Mouse (Mus musculus): ENCODE data around the gene Tdpoz2. TPM values are rescaled to one million over a fixed set of nuclear protein-coding genes. Genes with fewer than 3 reads are reported as not detected.
"Not testable (repeated sequence)": the region's sequence is repeated elsewhere in the genome, so short reads cannot be mapped to it uniquely, and the experiment has no call there.

Tdpoz2 gene
- not detected in 2 replicates for polyA plus RNA-seq (2012; rRNA removed)

DNA sequence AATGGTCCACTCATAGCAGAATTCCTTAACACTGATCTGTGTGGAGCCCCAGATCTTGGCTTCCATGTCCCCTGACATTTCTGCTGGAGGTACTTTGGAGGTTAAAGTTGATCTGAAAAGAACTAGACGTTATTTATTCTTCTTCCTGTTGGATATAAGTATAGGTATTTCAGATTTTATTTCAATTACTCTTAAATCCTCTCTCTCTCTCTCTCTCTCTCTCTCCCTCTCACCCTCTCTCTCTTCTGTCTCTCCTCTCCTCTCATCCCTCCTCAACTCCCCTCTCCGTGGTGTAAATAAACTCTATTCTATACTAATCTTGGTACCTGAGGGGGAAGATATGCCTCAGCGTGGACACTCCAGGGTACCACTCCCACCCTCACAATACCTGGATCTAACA lies at the start of gene Tdpoz2:
TSS of gene Tdpoz2 (minus strand) at position 101 of the 400 bp plus-strand sequence.
- H3K36me3 ChIP-seq (ENCODE audit: control insufficient read depth, insufficient read depth, low read length): no peaks in the 10 kb centered on the region
- H3K27me3 ChIP-seq (ENCODE audit: control insufficient read depth, insufficient read depth, low read length): no peaks in the 10 kb centered on the region
- H3K4me3 ChIP-seq (ENCODE audit: control insufficient read depth, insufficient read depth, low read length): no peak within 1 kb of the TSS
- no peak within 1 kb of the TSS for H3K27ac ChIP-seq (ENCODE audit: control insufficient read depth, insufficient read depth, low read length)
- WGBS: 86% methylated on average over 3 of the region's 3 CpGs
- H3K4me1 ChIP-seq (replicated peaks; ENCODE audit: control insufficient read depth, insufficient read depth, low read length): no peaks in the 10 kb centered on the region
- no peak for DNase-seq
- TF ChIP-seq POLR2A (IDR thresholded peaks at IDR 0.05; ENCODE audit: control insufficient read depth, extremely low read depth, insufficient read depth, low read length, poor library complexity): no peak
- no peak for TF ChIP-seq CTCF (IDR thresholded peaks at IDR 0.05; ENCODE audit: borderline replicate concordance, control insufficient read depth, extremely low read depth, insufficient read depth, low read length, poor library complexity)

DNA sequence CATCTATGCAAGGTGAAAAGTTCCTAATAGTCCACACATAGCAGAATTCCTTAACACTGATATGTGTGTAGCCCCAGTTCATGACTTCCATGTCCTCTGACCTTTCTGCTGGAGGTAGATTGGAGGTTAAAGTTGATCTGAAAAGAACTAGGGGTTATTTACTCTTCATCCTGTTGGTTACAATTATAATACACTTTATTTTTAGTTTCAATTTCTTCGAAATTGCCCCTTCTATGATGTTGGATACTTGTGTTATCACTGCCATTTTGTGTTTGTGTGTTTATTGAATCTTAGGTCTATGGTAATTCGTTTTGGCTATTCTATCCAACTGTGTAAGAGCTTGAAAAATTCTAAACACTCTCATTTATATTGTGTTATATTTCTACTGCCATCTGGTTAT lies 40.5 kb upstream of the Tdpoz2 start, which contains the start of gene Gm37596:
TSS of gene Gm37596 (minus strand) at position 101 of the 400 bp plus-strand sequence.
- H3K36me3 ChIP-seq (ENCODE audit: control insufficient read depth, insufficient read depth, low read length); H3K27ac ChIP-seq (ENCODE audit: control insufficient read depth, insufficient read depth, low read length); H3K27me3 ChIP-seq (ENCODE audit: control insufficient read depth, insufficient read depth, low read length); DNase-seq; H3K4me3 ChIP-seq (ENCODE audit: control insufficient read depth, insufficient read depth, low read length); H3K4me1 ChIP-seq (replicated peaks; ENCODE audit: control insufficient read depth, insufficient read depth, low read length): not testable (repeated sequence)
- 54% methylated on average over 1 of the region's 2 CpGs for WGBS

DNA sequence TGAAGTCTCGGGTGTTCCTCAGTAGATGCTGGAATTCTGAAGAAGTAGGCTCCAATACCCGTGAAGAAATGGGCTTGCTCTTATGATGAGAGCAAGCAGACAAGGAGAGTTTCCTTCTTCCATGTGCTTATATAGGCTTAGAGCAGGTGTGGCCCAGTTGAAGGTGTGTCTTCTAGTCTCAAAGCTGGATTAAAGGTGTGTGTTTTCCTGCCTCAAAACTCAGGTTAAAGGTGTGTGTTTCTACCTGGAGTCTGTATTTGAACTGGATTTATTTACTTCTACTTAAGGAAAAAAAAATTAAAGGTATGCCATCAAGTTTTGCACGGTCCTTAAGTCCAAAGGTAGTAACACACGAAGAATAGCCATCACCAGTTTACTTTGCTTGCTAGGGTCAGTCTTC lies 23.7 kb upstream of the Tdpoz2 start, which contains the start of gene Tdpoz1:
TSS of gene Tdpoz1 (minus strand) at position 101 of the 400 bp plus-strand sequence.
- not testable (repeated sequence) for H3K4me1 ChIP-seq (replicated peaks; ENCODE audit: control insufficient read depth, insufficient read depth, low read length); H3K27me3 ChIP-seq (ENCODE audit: control insufficient read depth, insufficient read depth, low read length); DNase-seq; H3K27ac ChIP-seq (ENCODE audit: control insufficient read depth, insufficient read depth, low read length); H3K36me3 ChIP-seq (ENCODE audit: control insufficient read depth, insufficient read depth, low read length); H3K4me3 ChIP-seq (ENCODE audit: control insufficient read depth, insufficient read depth, low read length)
- 100% methylated on average over 3 of the region's 4 CpGs for WGBS

DNA sequence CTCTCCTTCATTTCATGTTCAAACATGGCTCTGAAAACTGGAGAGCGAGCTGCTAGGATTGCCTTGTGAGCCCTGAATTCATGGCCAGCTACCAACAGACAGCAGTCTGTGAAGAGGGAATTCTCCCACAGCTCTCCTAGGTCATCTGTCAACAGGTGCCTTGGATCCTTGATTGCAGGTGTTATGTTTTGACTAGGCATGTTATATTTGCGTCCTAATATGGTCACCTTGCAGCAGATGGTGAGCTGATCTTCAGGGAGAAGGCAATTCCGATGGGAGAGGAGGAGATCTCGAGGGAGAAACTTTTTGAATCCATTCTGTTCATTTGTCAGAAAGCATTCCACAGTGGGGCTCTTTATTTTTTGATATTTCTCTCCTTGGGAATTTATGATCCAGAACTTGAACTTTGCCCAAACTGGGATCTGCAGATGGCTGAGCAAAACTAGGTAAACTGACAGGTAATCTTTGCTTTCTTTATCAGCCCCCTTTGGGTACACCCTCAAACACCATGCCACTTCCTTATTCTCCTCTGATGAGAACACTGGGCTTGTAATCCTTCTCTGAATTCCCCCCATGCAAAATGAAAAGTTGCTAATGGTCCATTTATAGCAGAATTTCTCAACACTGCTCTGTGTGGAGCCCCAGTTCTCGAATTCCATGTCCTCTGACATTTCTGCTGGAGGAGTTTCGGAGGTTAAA lies 18.5 kb upstream of the Tdpoz2 start:
- 79% methylated on average over 6 of the region's 6 CpGs for WGBS
- H3K4me3 ChIP-seq (ENCODE audit: control insufficient read depth, insufficient read depth, low read length); H3K27me3 ChIP-seq (ENCODE audit: control insufficient read depth, insufficient read depth, low read length); H3K27ac ChIP-seq (ENCODE audit: control insufficient read depth, insufficient read depth, low read length); DNase-seq; H3K4me1 ChIP-seq (replicated peaks; ENCODE audit: control insufficient read depth, insufficient read depth, low read length); H3K36me3 ChIP-seq (ENCODE audit: control insufficient read depth, insufficient read depth, low read length): not testable (repeated sequence)

DNA sequence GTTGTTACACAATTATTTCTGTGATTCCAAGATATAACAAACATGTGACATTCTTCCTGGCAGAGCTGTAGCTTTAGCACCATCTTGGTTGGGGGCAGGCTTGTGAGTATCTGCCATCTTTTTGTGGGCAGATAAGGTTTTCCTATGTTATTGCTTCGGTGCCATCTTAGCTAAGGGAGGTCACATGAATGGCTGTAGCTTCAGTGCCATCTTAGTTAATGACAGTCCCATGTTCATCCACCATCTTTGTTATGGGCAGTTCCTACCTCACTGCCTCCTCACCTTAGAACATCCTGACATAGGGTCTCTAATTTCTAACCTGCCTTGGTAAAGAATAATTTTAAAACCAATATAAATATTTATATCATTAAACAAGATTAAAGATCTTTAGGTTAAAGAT lies 1.8 kb upstream of the Tdpoz2 start:
- H3K27me3 ChIP-seq (ENCODE audit: control insufficient read depth, insufficient read depth, low read length): no peaks in the 10 kb centered on the region
- no peaks in the 10 kb centered on the region for H3K4me1 ChIP-seq (replicated peaks; ENCODE audit: control insufficient read depth, insufficient read depth, low read length)
- WGBS: 65% methylated on average over 1 of the region's 1 CpGs
- no peaks in the 10 kb centered on the region for H3K36me3 ChIP-seq (ENCODE audit: control insufficient read depth, insufficient read depth, low read length)
- DNase-seq: no peak
- H3K27ac ChIP-seq (ENCODE audit: control insufficient read depth, insufficient read depth, low read length): no peak overlapping the region
- H3K4me3 ChIP-seq (ENCODE audit: control insufficient read depth, insufficient read depth, low read length): no peak overlapping the region
- TF ChIP-seq POLR2A (IDR thresholded peaks at IDR 0.05; ENCODE audit: control insufficient read depth, extremely low read depth, insufficient read depth, low read length, poor library complexity) (no peak), CTCF (IDR thresholded peaks at IDR 0.05; ENCODE audit: borderline replicate concordance, control insufficient read depth, extremely low read depth, insufficient read depth, low read length, poor library complexity) (no peak)

DNA sequence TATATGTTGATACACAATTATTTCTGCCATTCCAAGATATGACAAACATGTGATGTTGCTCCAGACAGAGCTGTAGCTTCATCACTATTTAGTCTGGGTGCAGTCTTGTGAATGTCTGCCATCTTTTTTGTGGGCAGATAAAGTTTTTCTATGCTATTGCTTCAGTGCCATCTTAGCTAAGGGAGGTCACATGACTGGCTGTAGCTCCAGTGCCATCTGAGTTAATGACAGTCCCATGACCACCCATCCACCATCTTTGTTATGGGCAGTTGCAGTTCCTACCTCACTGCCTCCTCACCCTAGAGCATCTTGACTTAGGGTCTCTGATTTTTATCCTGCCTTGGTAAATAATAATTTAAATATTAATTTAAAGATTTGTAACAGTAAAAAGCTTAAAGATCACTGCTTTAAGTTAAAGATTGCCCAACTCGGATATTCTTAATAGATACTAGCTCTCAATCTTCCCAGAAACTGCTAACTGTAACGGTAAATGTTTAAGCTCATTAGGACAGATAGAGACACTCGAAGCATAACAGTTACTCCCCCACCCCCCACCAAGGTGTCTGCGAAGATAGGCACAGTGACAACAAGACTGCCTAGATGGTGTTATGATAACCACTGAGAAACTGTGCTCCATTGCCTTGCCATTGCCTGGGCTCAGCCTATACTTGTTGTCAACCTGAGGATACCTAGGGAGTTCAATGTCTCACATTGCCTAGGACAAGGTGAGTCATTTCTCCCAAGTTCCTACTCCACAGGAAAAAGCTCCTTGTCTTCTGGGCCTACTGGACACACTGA lies 21.4 kb downstream of the Tdpoz2 start:
- 92% methylated on average over 4 of the region's 4 CpGs for WGBS
- H3K4me3 ChIP-seq (ENCODE audit: control insufficient read depth, insufficient read depth, low read length); H3K36me3 ChIP-seq (ENCODE audit: control insufficient read depth, insufficient read depth, low read length); DNase-seq; H3K27ac ChIP-seq (ENCODE audit: control insufficient read depth, insufficient read depth, low read length); H3K27me3 ChIP-seq (ENCODE audit: control insufficient read depth, insufficient read depth, low read length); H3K4me1 ChIP-seq (replicated peaks; ENCODE audit: control insufficient read depth, insufficient read depth, low read length): not testable (repeated sequence)

DNA sequence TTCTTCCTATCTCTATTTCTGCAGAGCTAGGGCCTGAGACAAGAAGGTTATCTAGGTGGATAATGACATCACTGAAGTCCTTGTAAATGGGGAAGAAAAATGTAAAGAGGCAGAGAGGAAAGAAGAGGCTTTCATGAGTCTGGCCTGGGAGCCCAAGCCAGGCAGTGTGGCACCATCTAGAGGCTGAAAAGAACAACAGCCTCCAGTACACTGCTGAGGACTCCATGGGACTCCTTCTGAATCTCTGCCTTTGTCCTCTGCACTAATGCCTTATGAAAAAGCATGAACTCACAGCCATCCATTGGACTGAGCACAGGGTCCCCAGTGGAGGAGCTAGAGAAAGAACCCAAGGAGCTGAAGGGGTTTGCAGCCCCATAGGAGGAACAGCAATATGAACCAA lies 43.5 kb downstream of the Tdpoz2 start:
- H3K27ac ChIP-seq (ENCODE audit: control insufficient read depth, insufficient read depth, low read length); H3K27me3 ChIP-seq (ENCODE audit: control insufficient read depth, insufficient read depth, low read length); H3K4me3 ChIP-seq (ENCODE audit: control insufficient read depth, insufficient read depth, low read length); H3K4me1 ChIP-seq (replicated peaks; ENCODE audit: control insufficient read depth, insufficient read depth, low read length); H3K36me3 ChIP-seq (ENCODE audit: control insufficient read depth, insufficient read depth, low read length): not testable (repeated sequence)
- DNase-seq: peak; percentile 18

Data from thymus, adult 2 months (tissue).